Mouse (Mus musculus): ENCODE measurements around the gene Rad51.

Rad51 gene

GRCm38 (mm10) chr2:119163999-119164398 lies 51.4 kb downstream of the Rad51 start:
- no peak for DNase-seq (ENCODE audit: low read depth, low spot score)

DNA sequence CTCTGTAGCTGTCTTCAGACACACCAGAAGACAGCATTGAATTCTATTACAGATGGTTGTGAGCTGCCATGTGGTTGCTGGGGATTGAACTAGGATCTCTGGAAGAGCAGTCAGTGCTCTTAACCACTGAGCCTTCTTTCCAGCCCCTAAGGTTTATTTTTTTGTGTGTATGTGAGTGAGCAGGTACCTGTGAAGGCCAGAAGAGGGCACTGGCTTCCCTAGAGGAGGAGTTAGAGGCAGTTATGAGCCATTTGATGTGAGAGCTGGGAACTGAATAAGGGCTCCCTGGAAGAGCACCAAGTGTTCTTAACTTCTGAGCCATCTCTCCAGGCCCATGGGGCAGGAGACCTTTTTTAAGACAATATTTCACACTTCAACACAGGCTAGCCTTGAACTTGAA lies 52.8 kb downstream of the Rad51 start:
- DNase-seq (ENCODE audit: low read depth, low spot score): no peak

DNA sequence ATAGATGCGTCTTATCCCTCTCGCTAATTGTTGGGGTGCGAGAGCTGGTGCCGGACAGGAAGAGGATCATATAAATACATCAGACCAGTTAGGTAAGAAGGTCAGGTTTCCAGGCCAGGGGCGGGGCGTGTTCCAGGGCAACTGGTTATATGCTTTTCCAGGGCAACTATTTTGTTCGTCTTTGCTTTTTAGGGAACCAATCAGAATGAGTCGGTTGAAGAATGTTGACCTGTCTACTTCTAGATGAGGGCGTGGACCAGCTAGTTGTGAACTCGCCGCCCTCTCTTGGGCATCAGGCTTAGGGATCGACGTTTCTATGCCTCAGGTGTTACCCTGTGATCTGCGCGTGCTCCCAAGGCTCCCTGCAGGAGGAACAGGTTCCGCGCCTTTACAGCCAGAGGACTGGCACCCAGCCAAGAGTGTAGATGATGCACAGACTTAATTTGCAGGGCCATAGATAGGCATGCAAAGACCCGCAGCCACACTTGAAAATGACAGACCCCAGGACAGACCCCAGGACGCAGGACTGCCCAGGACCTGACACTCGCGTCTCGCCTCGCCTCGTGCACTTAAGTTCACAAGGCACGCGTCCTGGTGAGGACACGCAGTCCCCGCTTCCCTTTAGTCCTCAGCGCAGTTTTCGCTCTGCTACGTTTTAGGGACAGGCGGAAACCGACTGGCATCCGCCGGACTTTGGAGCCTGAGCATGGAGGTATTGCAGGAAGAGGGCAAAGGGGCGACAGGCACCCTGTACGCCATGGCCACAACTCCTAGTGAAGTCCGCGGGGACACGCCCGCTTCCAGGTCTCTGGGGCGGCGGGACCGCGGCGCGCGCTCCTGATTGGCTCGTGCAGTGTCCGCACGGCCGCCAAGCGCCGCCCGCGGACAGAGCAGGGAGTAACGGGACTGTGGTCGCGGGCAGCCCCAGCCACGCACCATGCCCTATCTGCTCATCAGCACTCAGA lies 54.6 kb downstream of the Rad51 start, which contains the start of gene Gchfr:
Gene Gchfr (plus strand): TSS at position 873 of the 965 bp plus-strand sequence.
- peak; percentile 48 for DNase-seq (ENCODE audit: low read depth, low spot score)

DNA sequence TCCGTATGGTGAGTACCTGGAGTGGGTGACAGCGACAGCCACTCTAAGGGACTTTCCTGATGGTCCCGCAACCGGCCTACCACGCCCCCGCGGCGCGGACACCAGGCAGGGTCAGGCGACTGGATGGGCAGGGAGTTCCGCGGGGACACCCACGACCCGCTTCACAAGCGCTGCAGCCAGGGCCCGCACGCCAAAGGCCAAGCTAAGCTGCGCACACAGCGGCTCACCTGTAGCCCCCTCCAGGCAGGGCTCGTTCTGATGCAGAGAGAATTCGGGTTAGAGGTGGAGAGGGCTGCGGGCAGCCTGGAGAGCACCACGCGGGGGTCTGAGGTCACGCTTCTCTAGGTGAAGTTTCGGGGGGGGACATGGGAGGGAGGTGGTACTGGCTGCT lies 55.3 kb downstream of the Rad51 start:
- no peak for DNase-seq (ENCODE audit: low read depth, low spot score)

DNA sequence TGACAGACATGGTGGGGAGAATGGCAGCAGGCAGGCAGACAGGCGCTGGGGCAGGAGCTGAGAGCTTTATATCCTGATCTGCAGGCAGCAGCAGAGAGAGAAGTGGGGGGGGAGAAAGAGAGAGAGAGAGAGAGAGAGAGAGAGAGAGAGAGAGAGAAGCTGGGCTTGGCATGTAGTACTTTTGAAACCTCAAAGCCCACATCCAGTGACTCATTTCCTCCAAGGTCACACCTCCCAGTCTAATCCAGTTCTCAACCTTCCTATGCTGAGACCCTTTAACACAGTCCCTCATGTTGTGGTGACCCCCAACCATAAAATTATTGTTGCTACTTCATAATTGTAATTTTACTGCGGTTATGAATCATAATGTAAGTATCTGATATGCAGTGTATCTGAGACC lies 57.7 kb downstream of the Rad51 start:
- no peak for DNase-seq (ENCODE audit: low read depth, low spot score)

GRCm38 (mm10) chr2:119171574-119171973 lies 59.0 kb downstream of the Rad51 start:
- no peak for DNase-seq (ENCODE audit: low read depth, low spot score)

DNA sequence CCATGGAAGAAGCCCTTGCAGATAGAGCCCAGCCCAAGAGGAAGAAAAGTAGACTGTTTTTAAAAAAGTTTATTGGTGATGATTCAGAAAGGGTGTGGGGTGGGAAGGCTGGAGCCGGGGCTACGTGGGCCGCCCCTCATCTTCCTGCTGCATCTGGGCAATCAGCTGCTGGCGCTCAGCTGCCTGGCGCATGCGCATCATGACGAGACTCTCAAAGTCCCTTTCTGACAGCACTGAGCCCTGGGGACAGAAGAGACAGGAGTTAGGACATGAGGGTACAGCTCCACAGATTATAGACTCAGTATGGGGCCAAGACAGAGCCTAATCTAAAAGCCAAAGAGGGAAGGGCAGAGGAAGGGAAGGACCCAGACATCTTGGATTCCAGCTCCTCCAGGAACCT lies 59.9 kb downstream of the Rad51 start:
- no peak for DNase-seq (ENCODE audit: low read depth, low spot score)

- peak; percentile 52 for DNase-seq (ENCODE audit: low read depth, low spot score)
These were observed 60.4 kb downstream of the Rad51 start for GRCm38 (mm10) chr2:119172862-119173576.

- DNase-seq (ENCODE audit: low read depth, low spot score): peak; percentile 63
These were observed 61.5 kb downstream of the Rad51 start, which contains the start of gene Gm14137 for GRCm38 (mm10) chr2:119173991-119174651. TSS of gene Gm14137 (plus strand) at chr2:119174509.

DNA sequence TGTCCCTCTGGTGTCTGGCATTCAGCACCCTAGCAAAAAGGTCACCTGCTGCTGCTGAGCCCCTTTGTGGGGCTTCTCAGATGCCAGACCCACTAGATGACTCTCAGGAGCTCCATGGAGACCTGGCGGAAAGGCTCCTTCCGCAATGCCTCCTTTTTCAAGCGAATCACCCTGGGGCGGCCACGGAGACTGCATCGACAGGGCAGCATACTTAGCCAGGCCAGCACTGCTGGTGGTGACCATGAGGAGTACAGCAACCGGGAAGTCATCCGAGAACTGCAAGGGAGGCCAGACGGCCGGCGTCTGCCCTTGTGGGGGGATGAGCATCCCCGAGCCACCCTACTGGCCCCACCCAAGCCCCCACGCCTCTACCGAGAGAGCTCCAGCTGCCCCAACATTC lies 62.3 kb downstream of the Rad51 start:
- DNase-seq (ENCODE audit: low read depth, low spot score): no peak

DNA sequence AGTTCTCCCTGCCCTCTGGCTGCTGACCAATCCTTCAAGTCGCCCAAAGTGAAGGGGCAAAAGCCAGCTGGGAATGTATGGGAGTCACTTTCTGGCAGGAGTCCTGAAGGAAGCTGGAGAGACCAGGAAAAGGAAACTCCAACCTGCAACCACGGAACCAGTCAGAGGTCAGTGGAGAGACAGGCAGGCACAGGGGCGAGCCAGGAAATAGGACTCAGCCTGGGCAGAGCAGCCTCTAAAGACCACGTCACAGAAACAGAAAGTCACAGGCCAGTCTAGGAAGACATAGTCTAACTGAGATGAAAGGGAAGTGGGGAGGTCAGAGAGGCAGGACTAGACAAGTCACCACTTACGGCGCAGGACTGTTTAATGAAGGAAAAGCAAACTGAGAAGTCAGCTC lies 63.0 kb downstream of the Rad51 start:
- DNase-seq (ENCODE audit: low read depth, low spot score): no peak

DNA sequence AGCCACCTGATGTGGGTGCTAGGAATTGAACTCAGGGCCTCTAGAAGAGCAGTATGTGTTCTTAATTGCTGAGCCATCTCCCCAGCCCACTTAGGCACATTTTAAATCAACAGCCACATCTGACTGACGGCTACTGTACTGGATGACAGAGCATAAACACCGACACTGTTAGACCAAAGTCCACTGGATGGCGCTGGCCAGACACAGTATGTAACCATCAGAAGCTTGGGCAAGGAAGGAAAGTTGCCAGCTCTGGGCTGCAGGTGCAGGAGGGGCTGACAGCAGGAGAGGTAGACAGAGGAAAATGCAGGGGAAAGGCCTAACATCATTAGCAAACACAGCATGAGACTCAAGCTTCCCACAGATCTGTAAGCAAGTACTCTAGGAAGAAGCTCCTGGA lies 64.2 kb downstream of the Rad51 start:
- DNase-seq (ENCODE audit: low read depth, low spot score): no peak

DNA sequence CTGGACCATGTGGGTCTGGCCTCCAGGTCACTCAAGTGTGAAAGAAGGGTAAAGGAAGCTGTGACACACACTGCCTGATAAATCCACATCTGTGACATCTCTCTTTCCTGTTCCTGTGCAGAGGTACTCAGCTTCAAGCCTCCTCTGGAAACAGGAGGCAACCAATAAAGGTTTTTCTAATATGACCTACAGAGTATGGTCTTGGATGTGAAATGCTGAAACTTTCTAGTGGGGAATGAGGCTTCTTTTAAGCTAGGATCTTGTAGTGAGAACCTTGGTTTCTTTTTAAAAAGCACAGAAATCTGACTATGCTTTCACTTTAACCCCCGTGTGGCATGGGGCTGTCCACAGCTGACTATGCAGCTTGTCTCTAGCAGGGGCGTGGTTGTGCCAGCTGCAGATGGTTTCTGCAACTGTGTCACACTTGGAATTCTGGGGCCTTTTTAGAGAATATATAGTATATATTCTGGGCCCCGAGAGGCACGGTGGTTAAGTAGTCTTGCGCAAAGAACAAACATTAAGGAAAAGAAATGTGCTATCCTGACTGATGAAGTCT lies 64.9 kb downstream of the Rad51 start:
- DNase-seq (ENCODE audit: low read depth, low spot score): no peak

GRCm38 (mm10) chr2:119182914-119183313 lies 70.3 kb downstream of the Rad51 start:
- DNase-seq (ENCODE audit: low read depth, low spot score): no peak

DNA sequence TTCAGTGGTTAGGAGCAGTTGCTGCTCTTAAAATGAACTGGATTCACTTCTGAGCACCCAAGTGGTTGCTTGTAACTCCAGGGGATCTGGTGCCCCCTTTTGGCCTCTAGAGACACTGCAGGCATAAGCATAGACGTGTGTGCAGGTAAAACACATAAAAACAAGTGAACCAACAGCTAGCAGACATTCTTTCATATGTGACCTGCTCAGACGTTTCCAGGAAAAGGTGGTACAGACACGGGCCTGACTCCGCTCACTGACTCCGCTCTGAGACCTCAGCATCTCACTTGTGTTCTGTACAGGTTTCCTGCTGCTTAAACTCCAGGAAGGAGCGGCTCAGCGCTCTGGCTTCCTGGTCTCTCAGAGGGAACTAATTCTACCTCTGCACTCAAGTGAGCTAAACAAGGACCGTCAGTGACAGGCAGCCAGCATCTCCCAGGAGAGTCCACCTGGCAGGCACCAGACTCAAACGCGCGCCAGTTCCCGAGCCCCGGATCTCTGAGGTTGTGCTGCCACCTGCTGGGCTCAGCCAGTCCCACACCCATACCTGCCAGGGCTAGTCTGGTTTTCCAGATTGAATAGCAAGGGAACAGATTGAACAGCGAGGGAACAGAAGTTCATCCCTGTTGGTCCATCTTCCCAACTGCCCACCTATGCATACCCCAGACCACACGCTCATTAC lies 76.6 kb downstream of the Rad51 start:
- peak; percentile 89 for DNase-seq (ENCODE audit: low read depth, low spot score)

- no peak for DNase-seq (ENCODE audit: low read depth, low spot score)
These were observed 78.4 kb downstream of the Rad51 start for GRCm38 (mm10) chr2:119190969-119191368.

DNA sequence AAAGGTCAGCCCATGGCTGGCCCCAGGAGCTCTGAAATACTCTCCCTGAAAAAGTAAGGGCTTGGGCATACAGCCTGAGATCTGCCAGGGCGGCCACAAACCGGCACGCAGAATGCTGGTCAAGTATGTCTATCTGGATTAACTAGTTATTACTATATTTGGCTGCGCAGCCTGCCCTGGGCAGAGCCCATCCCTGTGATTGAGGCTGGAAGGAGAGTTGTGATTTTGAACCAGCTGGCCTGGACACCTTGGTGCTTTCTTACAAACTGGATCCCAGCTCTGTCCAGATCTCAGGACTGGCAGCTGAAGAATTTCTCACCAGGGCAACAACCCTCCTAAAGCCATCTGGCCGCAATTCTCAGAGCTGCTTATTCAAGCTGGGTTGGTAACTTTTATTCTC lies 81.5 kb downstream of the Rad51 start:
- peak; percentile 35 for DNase-seq (ENCODE audit: low read depth, low spot score)

GRCm38 (mm10) chr2:119196316-119197108 lies 83.9 kb downstream of the Rad51 start:
- no peak for DNase-seq (ENCODE audit: low read depth, low spot score)

Data from brain, adult 2 months (tissue).